Mouse (Mus musculus): ENCODE measurements at regions not wholly inside any gene's neighbourhood (a gene's known extent, or its start where the extent isn't known, plus 50 kb on each side); places are given as distances from the start of the nearest gene placed in this dataset.

- Histone ChIP-seq H3K4me1 (replicated peaks; ENCODE audit: control insufficient read depth, insufficient read depth, low read length) (no peaks in the 10 kb centered on the region), H3K36me3 (ENCODE audit: control insufficient read depth, insufficient read depth, low read length) (no peaks in the 10 kb centered on the region), H3K27ac (ENCODE audit: control insufficient read depth, insufficient read depth, low read length) (no peak overlapping the region), H3K27me3 (ENCODE audit: control insufficient read depth, insufficient read depth, low read length) (no peaks in the 10 kb centered on the region), H3K4me3 (ENCODE audit: control insufficient read depth, insufficient read depth, low read length) (no peak overlapping the region)
- WGBS: 63% methylated on average over 1 of the region's 1 CpGs
- DNase-seq: no peak
- no peak for TF ChIP-seq POLR2A (IDR thresholded peaks at IDR 0.05; ENCODE audit: control insufficient read depth, extremely low read depth, insufficient read depth, low read length, poor library complexity)
- TF ChIP-seq CTCF (IDR thresholded peaks at IDR 0.05; ENCODE audit: borderline replicate concordance, control insufficient read depth, extremely low read depth, insufficient read depth, low read length, poor library complexity): no peak
These were observed 311.9 kb downstream of the Gpat3 start for GRCm38 (mm10) chr5:101157416-101157815.

- Histone ChIP-seq H3K4me3 (ENCODE audit: control insufficient read depth, insufficient read depth, low read length) (no peak overlapping the region), H3K4me1 (replicated peaks; ENCODE audit: control insufficient read depth, insufficient read depth, low read length) (no peaks in the 10 kb centered on the region), H3K27ac (ENCODE audit: control insufficient read depth, insufficient read depth, low read length) (no peak overlapping the region), H3K27me3 (ENCODE audit: control insufficient read depth, insufficient read depth, low read length) (no peaks in the 10 kb centered on the region), H3K36me3 (ENCODE audit: control insufficient read depth, insufficient read depth, low read length) (no peaks in the 10 kb centered on the region)
- TF ChIP-seq CTCF (IDR thresholded peaks at IDR 0.05; ENCODE audit: borderline replicate concordance, control insufficient read depth, extremely low read depth, insufficient read depth, low read length, poor library complexity) (no peak), POLR2A (IDR thresholded peaks at IDR 0.05; ENCODE audit: control insufficient read depth, extremely low read depth, insufficient read depth, low read length, poor library complexity) (no peak)
- WGBS: 86% methylated on average over 3 of the region's 3 CpGs
- DNase-seq: no peak
These were observed 300.8 kb downstream of the Gpat3 start for GRCm38 (mm10) chr5:101146345-101146744.

- TF ChIP-seq POLR2A (IDR thresholded peaks at IDR 0.05; ENCODE audit: control insufficient read depth, extremely low read depth, insufficient read depth, low read length, poor library complexity): no peak
- no peak for TF ChIP-seq CTCF (IDR thresholded peaks at IDR 0.05; ENCODE audit: borderline replicate concordance, control insufficient read depth, extremely low read depth, insufficient read depth, low read length, poor library complexity)
- 93% methylated on average over 5 of the region's 5 CpGs for WGBS
- H3K4me3 ChIP-seq (ENCODE audit: control insufficient read depth, insufficient read depth, low read length): no peak overlapping the region
- H3K36me3 ChIP-seq (ENCODE audit: control insufficient read depth, insufficient read depth, low read length): no peaks in the 10 kb centered on the region
- no peaks in the 10 kb centered on the region for H3K27me3 ChIP-seq (ENCODE audit: control insufficient read depth, insufficient read depth, low read length)
- no peak for DNase-seq
- H3K27ac ChIP-seq (ENCODE audit: control insufficient read depth, insufficient read depth, low read length): no peak overlapping the region
- H3K4me1 ChIP-seq (replicated peaks; ENCODE audit: control insufficient read depth, insufficient read depth, low read length): no peaks in the 10 kb centered on the region
These were observed 279.5 kb downstream of the Gpat3 start for GRCm38 (mm10) chr5:101124941-101125453.

GRCm38 (mm10) chr5:101122914-101123313, 277.4 kb downstream of the Gpat3 start:
- H3K36me3 ChIP-seq (ENCODE audit: control insufficient read depth, insufficient read depth, low read length): no peaks in the 10 kb centered on the region
- no peak for DNase-seq
- 96% methylated on average over 6 of the region's 6 CpGs for WGBS
- no peak for TF ChIP-seq CTCF (IDR thresholded peaks at IDR 0.05; ENCODE audit: borderline replicate concordance, control insufficient read depth, extremely low read depth, insufficient read depth, low read length, poor library complexity)
- H3K27me3 ChIP-seq (ENCODE audit: control insufficient read depth, insufficient read depth, low read length): no peaks in the 10 kb centered on the region
- no peak overlapping the region for H3K27ac ChIP-seq (ENCODE audit: control insufficient read depth, insufficient read depth, low read length)
- H3K4me1 ChIP-seq (replicated peaks; ENCODE audit: control insufficient read depth, insufficient read depth, low read length): no peaks in the 10 kb centered on the region
- H3K4me3 ChIP-seq (ENCODE audit: control insufficient read depth, insufficient read depth, low read length): no peak overlapping the region

- WGBS: 74% methylated on average over 5 of the region's 5 CpGs
- Histone ChIP-seq H3K27me3 (ENCODE audit: control insufficient read depth, insufficient read depth, low read length) (no peaks in the 10 kb centered on the region), H3K4me1 (replicated peaks; ENCODE audit: control insufficient read depth, insufficient read depth, low read length) (no peaks in the 10 kb centered on the region), H3K36me3 (ENCODE audit: control insufficient read depth, insufficient read depth, low read length) (no peaks in the 10 kb centered on the region), H3K27ac (ENCODE audit: control insufficient read depth, insufficient read depth, low read length) (no peak overlapping the region), H3K4me3 (ENCODE audit: control insufficient read depth, insufficient read depth, low read length) (no peak overlapping the region)
- DNase-seq: no peak
- TF ChIP-seq POLR2A (IDR thresholded peaks at IDR 0.05; ENCODE audit: control insufficient read depth, extremely low read depth, insufficient read depth, low read length, poor library complexity) (no peak), CTCF (IDR thresholded peaks at IDR 0.05; ENCODE audit: borderline replicate concordance, control insufficient read depth, extremely low read depth, insufficient read depth, low read length, poor library complexity) (no peak)
These were observed 275.1 kb downstream of the Gpat3 start for GRCm38 (mm10) chr5:101120509-101121201.

GRCm38 (mm10) chr5:101112151-101112769, 266.7 kb downstream of the Gpat3 start:
- 68% methylated on average over 7 of the region's 7 CpGs for WGBS
- no peak for DNase-seq

More at GRCm38 (mm10) chr5:101112151-101112769, 266.7 kb downstream of the Gpat3 start:
- no peak overlapping the region for H3K27ac ChIP-seq (ENCODE audit: control insufficient read depth, insufficient read depth, low read length)
- no peaks in the 10 kb centered on the region for H3K36me3 ChIP-seq (ENCODE audit: control insufficient read depth, insufficient read depth, low read length)
- H3K27me3 ChIP-seq (ENCODE audit: control insufficient read depth, insufficient read depth, low read length): no peaks in the 10 kb centered on the region
- no peaks in the 10 kb centered on the region for H3K4me1 ChIP-seq (replicated peaks; ENCODE audit: control insufficient read depth, insufficient read depth, low read length)
- no peak for TF ChIP-seq CTCF (IDR thresholded peaks at IDR 0.05; ENCODE audit: borderline replicate concordance, control insufficient read depth, extremely low read depth, insufficient read depth, low read length, poor library complexity)
- no peak for TF ChIP-seq POLR2A (IDR thresholded peaks at IDR 0.05; ENCODE audit: control insufficient read depth, extremely low read depth, insufficient read depth, low read length, poor library complexity)
- no peak overlapping the region for H3K4me3 ChIP-seq (ENCODE audit: control insufficient read depth, insufficient read depth, low read length)
